Mouse (Mus musculus): Measurements from ENCODE around the gene Gm10188. TPM values are rescaled to one million over a fixed set of nuclear protein-coding genes. Genes with fewer than 3 reads are reported as not detected.

The Gm10188 gene
- not detected for total RNA-seq (2023)

DNA sequence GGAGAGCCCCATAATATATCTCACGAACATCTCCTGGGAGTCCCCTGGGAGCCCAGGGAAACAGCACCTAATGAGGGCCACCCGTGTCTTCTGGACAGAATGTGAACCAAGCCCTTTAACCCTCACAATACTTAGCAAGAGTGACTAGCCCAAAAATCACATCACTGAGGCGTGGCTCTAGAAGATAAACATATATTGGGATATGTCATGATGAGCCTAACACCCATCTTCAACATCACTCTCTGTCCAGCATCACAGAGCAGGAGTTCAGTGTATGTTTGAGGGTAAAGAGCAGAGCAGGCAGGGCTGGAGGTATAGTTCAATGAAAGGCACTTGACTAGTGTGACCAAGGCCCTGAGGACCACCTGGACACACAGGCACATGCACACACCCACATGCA is at the start of gene Gm10188:
Gene Gm10188 (minus strand): TSS at position 101 of the 400 bp plus-strand sequence.

DNA sequence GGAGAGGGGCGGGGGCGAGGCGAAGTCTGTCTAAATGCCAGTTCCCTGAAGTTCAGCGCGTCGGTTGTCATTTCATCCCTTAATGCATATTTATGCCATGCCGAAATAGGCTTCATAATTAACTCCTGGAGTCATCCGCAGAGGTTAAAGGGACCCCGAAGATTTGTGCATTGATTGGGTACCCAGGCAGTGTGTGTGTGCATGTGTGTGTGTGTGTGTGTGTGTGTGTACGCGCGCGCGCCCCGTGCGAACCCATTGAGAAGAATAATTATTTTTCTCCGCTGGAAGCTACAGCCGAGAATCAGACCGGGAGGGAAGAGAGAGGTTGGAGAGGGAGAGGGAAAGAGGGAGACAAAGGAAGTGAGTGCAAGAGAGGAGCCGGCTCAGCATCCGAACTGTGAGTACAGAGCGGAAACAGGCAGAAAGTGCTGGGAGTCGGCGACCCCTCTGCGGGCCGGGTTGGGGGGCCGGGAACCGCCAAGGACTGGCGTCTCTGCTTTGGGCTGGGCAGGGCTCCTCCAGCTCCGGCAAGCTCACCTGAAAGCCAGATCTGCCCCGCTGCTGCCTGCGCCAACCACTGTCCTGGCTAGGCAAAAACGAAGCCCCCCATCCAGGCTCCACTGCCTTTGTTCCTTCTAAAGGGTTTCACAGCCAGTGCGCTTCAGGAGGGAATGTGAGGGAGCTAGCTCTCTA is 38.3 kb downstream of the Gm10188 start, which contains the start of the genes Lemd1 and AC124108.1:
Gene Lemd1 (plus strand): TSS at position 339 of the 693 bp plus-strand sequence.
Gene AC124108.1 (plus strand): TSS at position 365 of the 693 bp plus-strand sequence.

Other genes starting within 250 kb of the Gm10188 start
- gene Elk4, start 222.2 kb downstream of the Gm10188 start, total RNA-seq (2023), result 337 TPM
- 0.18 TPM for gene Mfsd4a, start 161.7 kb downstream of the Gm10188 start, total RNA-seq (2023)
- gene Cdk18, start 90.1 kb downstream of the Gm10188 start, total RNA-seq (2023), result 1.8 TPM
- not detected for gene Lemd1, start 38.3 kb downstream of the Gm10188 start, total RNA-seq (2023)
- not detected for gene AC124108.1, start 38.3 kb downstream of the Gm10188 start, total RNA-seq (2023)
- gene Klhdc8a, start 68.9 kb upstream of the Gm10188 start, total RNA-seq (2023), result 0.27 TPM
- 13.7 TPM for gene Nuak2, start 86.4 kb upstream of the Gm10188 start, total RNA-seq (2023)
- 0.24 TPM for gene Tmcc2, start 161.5 kb upstream of the Gm10188 start, total RNA-seq (2023)
- gene Dstyk, start 187.8 kb upstream of the Gm10188 start, total RNA-seq (2023), result 19.0 TPM
- 52.5 TPM for gene Rbbp5, start 247.6 kb upstream of the Gm10188 start, total RNA-seq (2023)

Data from CD4-positive naive resting alpha-beta T cell, adult 57 days (primary cell).